Mouse (Mus musculus) C3H10T1/2 (cell line): ENCODE measurements around the gene Ctla2b. TPM values are rescaled to one million over a fixed set of nuclear protein-coding genes. Genes with fewer than 3 reads are reported as not detected.

ENCODE experiments used
- polyA plus RNA-seq, 2 experiments: library from polyadenylated mRNA; unstranded; fragments of >200 nt; fragmentation: generic; extraction: Trizol; gene quantifications; one replicate each; pipeline ENCODE4 v1.2.1; 2012; ENCODE audit warnings: missing spikeins in 2 of 2

The Ctla2b gene
- polyA plus RNA-seq: under 1 TPM; 0.44 to 0.57 TPM

DNA sequence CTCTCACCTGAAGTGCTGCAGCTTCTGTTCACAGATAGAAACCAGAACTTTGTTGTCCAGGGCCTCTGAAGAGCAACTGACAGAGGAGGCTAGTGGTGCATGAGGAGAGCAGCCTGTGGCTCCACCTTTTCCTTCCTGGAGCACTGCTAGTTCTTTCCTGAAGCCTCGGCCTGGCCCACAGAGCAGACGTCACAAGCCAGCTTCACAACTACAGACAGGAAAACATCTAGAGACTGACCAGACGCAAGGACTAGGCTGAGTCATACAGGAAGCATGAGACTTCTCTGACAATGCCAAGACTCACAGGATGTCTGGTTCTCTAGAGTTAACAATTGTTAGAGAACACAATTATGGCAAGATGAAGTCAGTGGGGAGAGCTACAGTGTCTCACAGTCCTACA is at the start of gene Ctla2b:
Gene Ctla2b (minus strand): TSS at position 120 of the 400 bp plus-strand sequence.

DNA sequence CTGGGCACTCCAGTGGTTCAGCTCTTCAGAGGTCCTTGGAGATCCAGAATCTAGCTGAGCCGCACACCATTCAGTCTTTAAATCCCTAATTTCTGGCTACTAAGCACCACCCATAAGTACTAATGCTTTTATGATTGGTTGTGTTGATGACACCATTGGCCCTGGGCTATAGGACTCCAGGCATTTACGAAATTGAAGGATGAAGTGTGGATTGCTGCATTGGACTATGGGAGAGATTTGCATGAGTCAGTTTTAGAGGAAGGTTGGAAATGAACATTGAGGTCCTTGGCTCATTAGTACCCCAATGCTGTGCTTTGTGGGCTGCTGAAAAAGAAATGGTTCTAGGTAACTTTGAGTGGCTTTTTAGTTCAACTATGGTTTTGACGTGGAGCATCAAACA is 44.6 kb upstream of the Ctla2b start, which contains the start of gene Tpbpa:
Gene Tpbpa (minus strand): TSS at position 101 of the 400 bp plus-strand sequence.

DNA sequence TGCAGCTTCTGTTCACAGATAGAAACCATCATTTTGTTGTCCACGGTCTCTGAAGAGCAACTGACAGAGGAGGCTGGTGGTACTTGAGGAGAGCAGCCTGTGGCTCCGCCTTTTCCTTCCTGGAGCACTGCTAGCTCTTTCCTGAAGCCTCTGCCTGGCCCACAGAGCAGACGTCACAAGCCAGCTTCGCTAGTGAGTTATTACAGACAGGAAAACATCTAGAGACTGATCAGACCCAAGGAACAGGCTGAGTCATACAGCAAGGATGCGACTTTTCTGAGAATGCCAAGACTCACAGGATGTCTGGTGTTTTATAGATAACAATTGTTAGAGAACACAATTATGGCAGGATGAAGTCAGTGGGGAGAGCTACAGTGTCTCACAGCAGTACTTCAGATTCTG is 39.3 kb upstream of the Ctla2b start, which contains the start of the genes Gm49391 and Ctla2a:
Gene Gm49391 (minus strand): TSS at position 72 of the 402 bp plus-strand sequence.
Gene Ctla2a (minus strand): TSS at position 126 of the 402 bp plus-strand sequence.

DNA sequence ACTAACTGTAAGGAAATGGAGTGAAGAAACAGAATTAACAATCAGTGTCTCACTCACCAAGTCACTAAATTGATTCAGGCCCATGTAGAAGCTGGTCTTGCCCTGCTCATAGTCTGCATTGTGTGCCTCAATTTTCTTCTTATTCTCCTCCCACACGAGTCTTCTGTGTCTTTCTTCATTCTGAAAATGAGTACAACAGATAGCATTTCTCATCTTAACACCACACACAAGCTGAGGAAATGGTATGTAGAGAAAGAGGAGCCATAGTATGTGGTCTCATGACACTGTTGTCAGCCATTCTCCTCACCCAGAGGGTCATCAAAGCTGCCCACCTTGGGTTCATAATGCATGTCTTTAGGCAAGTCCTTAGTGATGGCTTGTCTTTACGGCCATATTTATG is 38.2 kb upstream of the Ctla2b start, which contains the start of gene Gm49393:
Gene Gm49393 (minus strand): TSS at position 101 of the 400 bp plus-strand sequence.

DNA sequence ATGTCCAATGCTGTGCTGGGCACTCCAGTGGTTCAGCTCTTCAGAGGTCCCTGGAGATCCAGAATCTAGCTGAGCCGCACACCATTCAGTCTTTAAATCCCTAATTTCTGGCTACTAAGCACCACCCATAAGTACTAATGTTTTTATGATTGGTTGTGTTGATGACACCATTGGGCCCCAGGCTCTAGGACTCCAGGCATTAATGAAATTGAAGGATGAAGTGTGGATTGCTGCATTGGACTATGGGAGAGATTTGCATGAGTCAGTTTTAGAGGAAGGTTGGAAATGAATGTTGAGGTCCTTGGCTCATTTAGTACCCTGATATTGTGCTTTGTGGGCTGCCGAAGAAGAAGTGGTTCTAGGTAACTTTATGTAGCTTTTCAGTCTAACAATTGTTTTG is 7.5 kb upstream of the Ctla2b start, which contains the start of gene Tpbpb:
Gene Tpbpb (minus strand): TSS at position 101 of the 400 bp plus-strand sequence.

DNA sequence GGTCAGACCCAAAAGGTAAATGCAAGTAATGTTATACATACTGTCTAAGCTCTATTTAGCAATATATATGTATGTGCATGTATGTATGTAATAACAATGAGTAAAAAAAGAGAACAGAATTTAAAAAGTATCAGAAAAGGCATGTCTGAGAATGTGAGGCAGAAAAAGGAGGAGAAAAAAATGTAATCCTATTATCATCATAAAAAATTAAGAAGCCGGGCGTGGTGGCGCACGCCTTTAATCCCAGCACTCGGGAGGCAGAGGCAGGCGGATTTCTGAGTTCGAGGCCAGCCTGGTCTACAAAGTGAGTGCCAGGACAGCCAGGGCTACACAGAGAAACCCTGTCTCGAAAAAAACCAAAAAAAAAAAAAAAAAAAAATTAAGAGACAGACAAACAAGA is 453 bp downstream of the Ctla2b start, which contains the start of gene Gm49392:
Gene Gm49392 (minus strand): TSS at position 101 of the 400 bp plus-strand sequence.

DNA sequence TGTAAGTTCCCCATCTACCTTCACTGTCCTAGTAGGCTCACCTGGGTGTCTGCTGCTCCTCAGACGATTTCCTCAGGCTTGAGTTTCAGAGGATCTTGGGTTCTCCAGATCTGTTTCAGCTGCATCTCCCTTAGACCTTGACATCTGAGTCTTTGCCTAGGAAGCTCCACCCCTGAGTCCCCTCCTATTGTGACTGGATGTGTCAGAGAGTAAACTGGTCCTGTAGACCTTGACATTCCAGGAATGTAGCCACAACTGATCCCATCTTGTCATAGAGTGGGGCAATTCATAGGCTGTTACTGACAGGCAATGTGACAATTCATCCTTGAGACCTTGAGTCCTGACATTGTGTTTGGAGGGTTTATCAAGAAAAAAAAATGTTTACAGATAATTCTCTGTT is 33.0 kb downstream of the Ctla2b start, which contains the start of gene 4930486L24Rik:
Gene 4930486L24Rik (minus strand): TSS at position 195 of the 400 bp plus-strand sequence.

Other genes with a start within 250 kb of the Ctla2b start
- gene BC051665, start 111.1 kb downstream of the Ctla2b start, polyA plus RNA-seq: not detected
- gene Ctsll3, start 94.6 kb downstream of the Ctla2b start, polyA plus RNA-seq: not detected
- gene 4930486L24Rik, start 33.0 kb downstream of the Ctla2b start, polyA plus RNA-seq: under 1 TPM; 0.09 to 0.21 TPM
- gene Gm49392, start 553 bp downstream of the Ctla2b start, polyA plus RNA-seq: under 1 TPM; 0.06 to 0.08 TPM
- gene Tpbpb, start 7.4 kb upstream of the Ctla2b start, polyA plus RNA-seq: not detected
- not detected for gene Gm49393, start 38.1 kb upstream of the Ctla2b start, polyA plus RNA-seq
- gene Gm49391, start 39.1 kb upstream of the Ctla2b start, polyA plus RNA-seq: under 1 TPM; 0.29 to 0.30 TPM
- gene Ctla2a, start 39.2 kb upstream of the Ctla2b start, polyA plus RNA-seq: 1 to 10 TPM in 1 of 2 experiments, under 1 TPM in 1; 0.94 to 1.2 TPM
- gene Tpbpa, start 44.5 kb upstream of the Ctla2b start, polyA plus RNA-seq: not detected
- not detected for gene Ctsj, start 108.5 kb upstream of the Ctla2b start, polyA plus RNA-seq
- not detected for gene Ctsq, start 143.2 kb upstream of the Ctla2b start, polyA plus RNA-seq